ENCODE assay signal across 8 mouse cellular contexts in genomic region chr11:98797909-98798308, GRCm38 (mm10). TPM values are rescaled to one million over a fixed set of nuclear protein-coding genes. Genes with fewer than 3 reads are reported as not detected.
DNase-seq lines count a peak whose midpoint lies in the region; ATAC-seq lines count a peak whose summit lies in the region.

No protein-coding gene starts in this region.

- peaks cover 58% of the 10 kb centered on the region for H3K4me1 ChIP-seq in megakaryocyte, embryonic 14.5 days
- peaks cover 31% of the 10 kb centered on the region for H3K4me1 ChIP-seq in limb, embryonic 13.5 days
- peaks cover 15% of the 10 kb centered on the region for H3K4me1 ChIP-seq in stomach, embryonic 15.5 days

- no peak for ATAC-seq in megakaryocyte, adult 5-6 weeks (ENCODE audit: poor library complexity, severe bottlenecking)
- no peak for ATAC-seq in limb, embryonic 13.5 days (ENCODE audit: low FRiP score, low read depth)
- no peak for ATAC-seq in stomach, embryonic 15.5 days (ENCODE audit: insufficient read depth, low FRiP score, low read depth)

- H3K9ac ChIP-seq in limb, embryonic 13.5 days = peak overlapping the region; percentile 100
- 0 out of 2 replicates have a peak overlapping the region, but pooled peaks have one; percentile 100 for H3K9ac ChIP-seq in stomach, embryonic 15.5 days

- no peaks in the 10 kb centered on the region for H3K27me3 ChIP-seq in megakaryocyte, embryonic 14.5 days (replicated peaks)
- H3K27me3 ChIP-seq in limb, embryonic 13.5 days = no peaks in the 10 kb centered on the region
- no peaks in the 10 kb centered on the region for H3K27me3 ChIP-seq in stomach, embryonic 15.5 days (replicated peaks)

- H3K4me2 ChIP-seq in limb, embryonic 13.5 days (replicated peaks) = peak overlapping the region; percentile 99
- H3K4me2 ChIP-seq in stomach, embryonic 15.5 days = peak overlapping the region; percentile 67

- no peak overlapping the region for H3K27ac ChIP-seq in limb, embryonic 13.5 days
- H3K27ac ChIP-seq in stomach, embryonic 15.5 days = no peak overlapping the region; the same call in 1 of the 2 replicates

- peak; percentile 65 for DNase-seq in adrenal gland, adult 2 months
- no peak for DNase-seq in adrenal gland, postnatal 4 days (ENCODE audit: low spot score in 2 of 2)
- no peak for DNase-seq in urinary bladder, postnatal 4 days (ENCODE audit: low spot score in 2 of 2)
- DNase-seq in spleen, postnatal 14 days (ENCODE audit: low spot score in 2 of 2) = no peak

- WGBS in limb, embryonic 13.5 days = 60% methylated on average over 4 of the region's 4 CpGs
- 41% methylated on average over 4 of the region's 4 CpGs for WGBS in stomach, embryonic 15.5 days

- H3K36me3 ChIP-seq in megakaryocyte, embryonic 14.5 days (replicated peaks; ENCODE audit: low read length) = peaks cover 57% of the 10 kb centered on the region
- peaks cover 45% of the 10 kb centered on the region for H3K36me3 ChIP-seq in limb, embryonic 13.5 days
- peaks cover 32% of the 10 kb centered on the region for H3K36me3 ChIP-seq in stomach, embryonic 15.5 days

- H3K9me3 ChIP-seq in megakaryocyte, embryonic 14.5 days = no peaks in the 10 kb centered on the region
- H3K9me3 ChIP-seq in limb, embryonic 13.5 days = no peaks in the 10 kb centered on the region
- H3K9me3 ChIP-seq in stomach, embryonic 15.5 days = no peaks in the 10 kb centered on the region

- H3K4me3 ChIP-seq in megakaryocyte, embryonic 14.5 days (replicated peaks) = peak overlapping the region; percentile 99
- H3K4me3 ChIP-seq in limb, embryonic 13.5 days = peak overlapping the region; percentile 100
- peak overlapping the region; percentile 100 for H3K4me3 ChIP-seq in stomach, embryonic 15.5 days (replicated peaks)

RNA-seq across cellular contexts. Expression of gene Msl1, which starts 2.6 kb away (rescaled TPM):
- total RNA-seq in adrenal gland, adult 2 months (2021) = 10 to 100 TPM; 80.9 to 98.0 TPM
- 63.2 and 65.0 TPM in 2 replicates for polyA plus RNA-seq in adrenal gland, adult 2 months (2012; rRNA removed)
- total RNA-seq in adrenal gland, postnatal 4 days (2021) = 100 to 1,000 TPM; 119 to 121 TPM
- polyA plus RNA-seq in megakaryocyte, embryonic 14.5 days (2012; ENCODE audit: insufficient read depth, low replicate concordance) = 30.0 and 46.8 TPM in 2 replicates
- total RNA-seq in megakaryocyte, adult 5-6 weeks (2015) = 73.7 and 74.9 TPM in 2 replicates
- total RNA-seq in megakaryocyte, adult 5-6 weeks (2017) = 111 and 119 TPM in 2 replicates
- polyA plus RNA-seq in limb, embryonic 13.5 days (2015; fragmentation: Nextera tagmentation; extraction: Ambion mirVana) = 28.9 and 29.2 TPM in 2 replicates
- polyA plus RNA-seq in stomach, embryonic 15.5 days (2015; fragmentation: Nextera tagmentation; extraction: Ambion mirVana) = 23.0 and 23.6 TPM in 2 replicates

RNA-seq across cellular contexts. Expression of gene Casc3, which starts 6.8 kb away (rescaled TPM):
- total RNA-seq in adrenal gland, adult 2 months (2021) = 10 to 100 TPM; 30.0 to 32.3 TPM
- polyA plus RNA-seq in adrenal gland, adult 2 months (2012; rRNA removed) = 27.9 and 30.2 TPM in 2 replicates
- total RNA-seq in adrenal gland, postnatal 4 days (2021) = 10 to 100 TPM; 45.2 to 54.8 TPM
- 10.6 and 13.2 TPM in 2 replicates for polyA plus RNA-seq in megakaryocyte, embryonic 14.5 days (2012; ENCODE audit: insufficient read depth, low replicate concordance)
- 35.6 and 39.9 TPM in 2 replicates for total RNA-seq in megakaryocyte, adult 5-6 weeks (2015)
- total RNA-seq in megakaryocyte, adult 5-6 weeks (2017) = 32.1 and 33.2 TPM in 2 replicates
- polyA plus RNA-seq in limb, embryonic 13.5 days (2015; fragmentation: Nextera tagmentation; extraction: Ambion mirVana) = 39.5 and 40.0 TPM in 2 replicates
- 31.7 and 35.3 TPM in 2 replicates for polyA plus RNA-seq in stomach, embryonic 15.5 days (2015; fragmentation: Nextera tagmentation; extraction: Ambion mirVana)

RNA-seq across cellular contexts. Expression of gene Nr1d1, which starts 22.8 kb away (rescaled TPM):
- total RNA-seq in adrenal gland, adult 2 months (2021) = 100 to 1,000 TPM; 135 to 155 TPM
- 404 and 577 TPM in 2 replicates for polyA plus RNA-seq in adrenal gland, adult 2 months (2012; rRNA removed)
- total RNA-seq in adrenal gland, postnatal 4 days (2021) = 100 to 1,000 TPM; 104 to 115 TPM
- polyA plus RNA-seq in megakaryocyte, embryonic 14.5 days (2012; ENCODE audit: insufficient read depth, low replicate concordance) = 5.6 and 22.1 TPM in 2 replicates
- 0.11 and 0.25 TPM in 2 replicates for total RNA-seq in megakaryocyte, adult 5-6 weeks (2015)
- 0.12 and 0.37 TPM in 2 replicates for total RNA-seq in megakaryocyte, adult 5-6 weeks (2017)
- polyA plus RNA-seq in limb, embryonic 13.5 days (2015; fragmentation: Nextera tagmentation; extraction: Ambion mirVana) = 0.93 and 1.1 TPM in 2 replicates
- 2.4 and 2.5 TPM in 2 replicates for polyA plus RNA-seq in stomach, embryonic 15.5 days (2015; fragmentation: Nextera tagmentation; extraction: Ambion mirVana)

RNA-seq across cellular contexts. Expression of gene Rapgefl1, which starts 38.7 kb away (rescaled TPM):
- total RNA-seq in adrenal gland, adult 2 months (2021) = under 1 TPM; 0.29 to 0.79 TPM
- 1.5 and 1.9 TPM in 2 replicates for polyA plus RNA-seq in adrenal gland, adult 2 months (2012; rRNA removed)
- total RNA-seq in adrenal gland, postnatal 4 days (2021) = 1 to 10 TPM; 2.6 to 3.0 TPM
- 0.29 TPM in 1 of 2 replicates, not detected in the other for polyA plus RNA-seq in megakaryocyte, embryonic 14.5 days (2012; ENCODE audit: insufficient read depth, low replicate concordance)
- total RNA-seq in megakaryocyte, adult 5-6 weeks (2015) = 0.25 and 0.49 TPM in 2 replicates
- total RNA-seq in megakaryocyte, adult 5-6 weeks (2017) = 0.51 TPM in 1 of 2 replicates, not detected in the other
- 4.2 and 4.4 TPM in 2 replicates for polyA plus RNA-seq in limb, embryonic 13.5 days (2015; fragmentation: Nextera tagmentation; extraction: Ambion mirVana)
- 3.8 and 4.1 TPM in 2 replicates for polyA plus RNA-seq in stomach, embryonic 15.5 days (2015; fragmentation: Nextera tagmentation; extraction: Ambion mirVana)

RNA-seq across cellular contexts. Expression of gene Thra, which starts 57.5 kb away (rescaled TPM):
- 10 to 100 TPM; 84.6 to 86.1 TPM for total RNA-seq in adrenal gland, adult 2 months (2021)
- polyA plus RNA-seq in adrenal gland, adult 2 months (2012; rRNA removed) = 105 and 132 TPM in 2 replicates
- 100 to 1,000 TPM; 181 to 195 TPM for total RNA-seq in adrenal gland, postnatal 4 days (2021)
- 37.6 and 38.9 TPM in 2 replicates for polyA plus RNA-seq in megakaryocyte, embryonic 14.5 days (2012; ENCODE audit: insufficient read depth, low replicate concordance)
- 10.0 and 11.6 TPM in 2 replicates for total RNA-seq in megakaryocyte, adult 5-6 weeks (2015)
- total RNA-seq in megakaryocyte, adult 5-6 weeks (2017) = 8.0 and 9.0 TPM in 2 replicates
- polyA plus RNA-seq in limb, embryonic 13.5 days (2015; fragmentation: Nextera tagmentation; extraction: Ambion mirVana) = 34.1 and 34.3 TPM in 2 replicates
- polyA plus RNA-seq in stomach, embryonic 15.5 days (2015; fragmentation: Nextera tagmentation; extraction: Ambion mirVana) = 42.7 and 44.7 TPM in 2 replicates

Comparison
In these comparisons a context has a peak if more than half of its experiments do, and no peak if none do; other contexts are left out.
1. RNA of gene Nr1d1, which starts 22.8 kb away (polyA plus RNA-seq): 404 to 577 TPM in adrenal gland, adult 2 months; 5.6 to 22.1 TPM in megakaryocyte, embryonic 14.5 days, 2.4 to 2.5 TPM in stomach, embryonic 15.5 days and 0.93 to 1.1 TPM in limb, embryonic 13.5 days; every median in the first group is over 10 times any median in the second.
2. Peak in every context shown above with its lines, with median percentiles within 50 percentile points of each other: H3K4me3 ChIP-seq.